Mouse (Mus musculus): ENCODE measurements at regions not wholly inside any gene's neighbourhood (a gene's known extent, or its start where the extent isn't known, plus 50 kb on each side); places are given as distances from the start of the nearest gene placed in this dataset.
A peak's percentile ranks its signal among the peaks of the same experiment; 100 is the strongest.

DNA sequence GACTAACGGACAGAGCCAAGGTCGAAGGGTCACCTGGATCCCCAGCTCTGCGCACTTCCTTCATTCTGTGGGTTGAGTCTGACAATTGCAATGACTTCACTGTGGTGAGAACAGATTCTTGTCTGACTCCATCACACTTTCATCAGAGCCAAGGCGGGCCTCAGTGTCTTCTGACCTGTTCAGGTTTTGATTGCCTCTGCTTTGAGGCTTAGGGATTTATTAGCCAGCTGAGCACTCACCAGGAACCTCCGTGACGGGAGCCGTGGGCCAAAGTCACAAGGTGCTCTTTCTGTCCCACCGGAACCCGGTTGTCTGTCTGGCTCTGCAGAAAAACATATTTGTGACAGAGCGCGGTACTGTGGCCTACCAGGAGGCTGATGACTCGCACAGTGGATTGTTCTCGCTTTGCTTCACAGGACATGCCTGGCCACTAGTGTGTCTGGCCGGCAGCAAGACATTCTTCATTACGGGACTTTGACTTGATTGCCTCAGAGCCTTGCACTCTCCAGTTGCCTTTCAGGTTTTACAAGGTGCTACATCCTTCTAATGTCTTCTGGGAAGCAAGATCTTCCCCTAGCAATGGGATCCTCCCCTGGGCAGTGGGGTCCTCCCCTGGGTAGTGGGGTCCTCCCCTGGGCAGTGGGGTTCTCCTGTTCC is 114.9 kb upstream of the Prickle1 start:
- no peak for TF ChIP-seq CTCF (IDR thresholded peaks at IDR 0.05; ENCODE audit: insufficient read depth, low read length)
- no peak for TF ChIP-seq POLR2A (IDR thresholded peaks at IDR 0.05; ENCODE audit: borderline replicate concordance, extremely low read depth, low read depth, low read length)
- WGBS = 85% methylated on average over 15 of the region's 15 CpGs
- no peak for DNase-seq
- Histone ChIP-seq H3K4me3 (replicated peaks; ENCODE audit: extremely low read depth, low read depth, low read length) (no peak overlapping the region), H3K4me1 (ENCODE audit: control insufficient read depth, insufficient read depth, low read length) (no peaks in the 10 kb centered on the region)

DNA sequence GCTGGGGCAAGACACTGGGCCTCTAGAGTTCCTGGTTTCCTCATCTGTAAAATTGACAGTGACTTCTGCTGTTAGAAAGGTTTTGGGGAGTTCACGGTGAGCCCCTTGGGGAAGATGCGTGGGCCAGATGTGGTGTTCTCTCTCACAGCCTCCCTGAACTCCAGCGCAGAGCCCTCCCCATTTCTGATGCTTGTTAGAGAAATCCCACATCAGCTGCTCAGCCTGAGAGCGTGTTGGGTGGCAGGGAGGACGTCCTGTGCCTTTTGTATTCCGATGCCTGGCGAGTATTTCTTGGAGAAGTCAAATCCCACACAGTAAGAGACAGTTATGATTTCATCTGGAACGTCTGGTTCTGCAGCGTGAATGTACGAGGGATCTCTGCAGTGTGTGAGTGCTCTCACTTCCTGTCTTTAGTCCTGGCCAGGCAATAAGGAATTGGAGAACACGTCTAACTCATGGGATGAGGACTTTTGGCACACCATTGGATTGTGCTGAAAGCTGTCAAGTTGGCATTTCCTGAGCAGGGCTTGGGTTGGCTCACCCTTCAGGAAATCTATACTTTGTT is 110.8 kb upstream of the Prickle1 start:
- DNase-seq = no peak
- WGBS = 59% methylated on average over 11 of the region's 11 CpGs
- Histone ChIP-seq H3K4me1 (ENCODE audit: control insufficient read depth, insufficient read depth, low read length) (no peaks in the 10 kb centered on the region), H3K4me3 (replicated peaks; ENCODE audit: extremely low read depth, low read depth, low read length) (no peak overlapping the region)
- no peak for TF ChIP-seq POLR2A (IDR thresholded peaks at IDR 0.05; ENCODE audit: borderline replicate concordance, extremely low read depth, low read depth, low read length)
- TF ChIP-seq CTCF (IDR thresholded peaks at IDR 0.05; ENCODE audit: insufficient read depth, low read length) = no peak

DNA sequence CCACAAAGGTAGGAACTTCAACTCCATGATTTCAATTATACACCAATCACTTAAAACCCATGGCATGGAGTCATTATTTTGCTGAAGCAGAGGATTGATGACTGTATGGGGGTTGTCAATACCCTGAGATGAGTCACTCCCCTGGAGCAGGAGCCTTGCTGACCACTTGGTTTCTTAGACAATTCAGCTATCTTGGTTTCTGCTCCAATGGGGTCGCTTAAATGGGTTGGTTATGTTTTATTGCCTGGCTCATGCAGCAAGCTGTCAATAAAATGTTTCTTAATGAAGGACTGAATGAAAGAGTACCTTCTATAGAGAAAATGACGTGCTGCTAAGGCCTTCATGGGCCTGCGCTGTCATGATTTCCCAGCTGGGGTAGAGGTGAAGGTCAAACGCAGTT is 110.0 kb upstream of the Prickle1 start:
- H3K4me1 ChIP-seq (ENCODE audit: control insufficient read depth, insufficient read depth, low read length) = no peaks in the 10 kb centered on the region
- TF ChIP-seq CTCF (IDR thresholded peaks at IDR 0.05; ENCODE audit: insufficient read depth, low read length) = no peak
- no peak for TF ChIP-seq POLR2A (IDR thresholded peaks at IDR 0.05; ENCODE audit: borderline replicate concordance, extremely low read depth, low read depth, low read length)
- no peak overlapping the region for H3K4me3 ChIP-seq (replicated peaks; ENCODE audit: extremely low read depth, low read depth, low read length)
- WGBS = 91% methylated on average over 4 of the region's 4 CpGs
- DNase-seq = no peak

DNA sequence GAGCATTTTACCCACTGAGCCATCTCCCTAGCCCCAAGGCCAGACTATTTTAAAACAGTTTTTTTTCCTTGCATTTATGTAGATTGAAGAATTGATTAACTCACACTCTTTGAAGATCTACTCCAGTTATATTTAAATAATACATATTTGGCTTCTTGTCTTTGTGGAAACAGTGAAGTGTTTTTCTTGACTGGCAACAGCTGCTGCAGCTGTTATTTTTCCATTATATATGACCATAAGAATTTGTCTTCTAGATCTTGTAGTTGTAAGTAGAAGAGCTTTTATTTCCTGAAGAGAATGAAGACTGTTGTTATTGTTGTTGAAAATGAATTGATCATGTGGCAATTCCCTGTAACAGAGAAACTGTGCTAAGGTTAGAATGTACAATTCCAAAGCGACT is 109.4 kb upstream of the Prickle1 start:
- no peaks in the 10 kb centered on the region for H3K4me1 ChIP-seq (ENCODE audit: control insufficient read depth, insufficient read depth, low read length)
- WGBS = 88% methylated on average over 1 of the region's 1 CpGs
- no peak for DNase-seq
- TF ChIP-seq CTCF (IDR thresholded peaks at IDR 0.05; ENCODE audit: insufficient read depth, low read length) = no peak
- TF ChIP-seq POLR2A (IDR thresholded peaks at IDR 0.05; ENCODE audit: borderline replicate concordance, extremely low read depth, low read depth, low read length) = no peak
- no peak overlapping the region for H3K4me3 ChIP-seq (replicated peaks; ENCODE audit: extremely low read depth, low read depth, low read length)

DNA sequence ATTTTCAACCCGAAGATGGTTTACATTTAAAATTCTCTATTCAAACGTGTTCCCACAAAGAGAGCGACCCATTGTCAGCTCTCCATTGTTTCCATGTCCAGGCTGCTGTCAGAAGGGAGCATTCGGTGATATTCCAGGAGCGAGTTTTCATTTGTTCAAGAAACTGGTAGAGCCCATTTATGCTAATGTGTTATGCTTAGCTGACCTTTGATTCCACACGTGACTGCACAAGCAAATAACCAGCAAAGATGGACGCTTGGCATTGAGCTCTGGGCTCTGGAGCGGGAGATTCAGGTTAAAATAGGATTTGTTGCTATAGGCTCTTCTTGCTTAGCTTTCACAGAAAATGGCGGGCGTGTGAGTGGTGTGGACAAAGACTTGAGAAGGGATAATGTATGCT is 105.3 kb upstream of the Prickle1 start:
- 87% methylated on average over 10 of the region's 10 CpGs for WGBS
- DNase-seq = no peak
- H3K4me1 ChIP-seq (ENCODE audit: control insufficient read depth, insufficient read depth, low read length) = peaks cover 4% of the 10 kb centered on the region
- TF ChIP-seq POLR2A (IDR thresholded peaks at IDR 0.05; ENCODE audit: borderline replicate concordance, extremely low read depth, low read depth, low read length) (no peak), CTCF (IDR thresholded peaks at IDR 0.05; ENCODE audit: insufficient read depth, low read length) (no peak)
- H3K4me3 ChIP-seq (replicated peaks; ENCODE audit: extremely low read depth, low read depth, low read length) = no peak overlapping the region

DNA sequence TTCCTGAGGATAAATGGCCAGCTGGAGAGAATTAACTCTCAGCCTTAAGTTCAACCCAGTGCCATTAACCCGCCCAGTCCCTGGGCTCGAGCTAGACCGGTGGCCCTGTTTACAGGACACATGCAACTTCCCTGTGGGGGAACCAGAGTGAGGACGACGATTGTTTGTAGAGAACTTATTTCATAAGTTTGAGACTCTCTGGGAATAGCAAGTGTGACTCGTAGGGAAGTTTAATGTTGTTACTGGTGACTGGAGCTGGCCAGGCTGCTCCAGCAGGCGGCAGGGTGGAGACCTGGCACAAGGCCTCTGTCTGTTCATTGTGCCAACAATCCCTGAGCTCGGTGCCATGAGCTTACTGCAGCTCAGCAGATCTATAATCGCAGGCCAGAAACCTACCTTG is 104.3 kb upstream of the Prickle1 start:
- no peak for DNase-seq
- peaks cover 4% of the 10 kb centered on the region for H3K4me1 ChIP-seq (ENCODE audit: control insufficient read depth, insufficient read depth, low read length)
- WGBS = 29% methylated on average over 9 of the region's 9 CpGs
- TF ChIP-seq POLR2A (IDR thresholded peaks at IDR 0.05; ENCODE audit: borderline replicate concordance, extremely low read depth, low read depth, low read length) (no peak), CTCF (IDR thresholded peaks at IDR 0.05; ENCODE audit: insufficient read depth, low read length) (0 out of 2 replicates have a peak, but pooled peaks have one; percentile 14)
- H3K4me3 ChIP-seq (replicated peaks; ENCODE audit: extremely low read depth, low read depth, low read length) = no peak overlapping the region

DNA sequence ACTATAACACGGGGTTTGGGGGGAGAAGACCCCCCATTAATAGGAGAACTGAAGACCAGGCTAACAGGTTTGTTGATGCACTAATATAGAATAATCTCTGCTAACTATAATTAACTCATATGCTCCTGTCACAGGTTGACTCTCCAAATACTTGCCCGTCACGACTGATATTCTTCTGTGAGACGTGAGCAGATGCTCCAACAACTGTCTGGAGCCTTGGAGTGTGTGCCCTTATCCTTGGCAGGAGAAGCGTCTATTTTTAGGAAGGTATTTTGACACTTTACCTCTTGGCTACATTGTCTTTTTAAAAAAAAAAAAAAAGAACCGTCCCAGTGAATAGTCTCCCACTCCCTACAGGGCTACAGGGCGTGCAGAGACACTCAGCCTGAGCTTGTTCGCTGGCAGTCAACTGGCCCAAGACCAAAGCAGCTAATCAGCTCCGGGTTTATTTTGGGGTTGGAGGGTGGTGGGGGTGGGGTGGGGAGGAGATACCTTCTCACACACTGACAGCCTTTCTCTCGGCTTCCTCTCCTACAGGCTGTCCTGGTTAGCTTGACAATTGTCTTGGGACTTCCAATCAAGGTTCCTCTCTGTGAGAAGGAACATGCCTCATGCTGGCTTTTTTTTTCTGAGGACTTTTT is 102.6 kb upstream of the Prickle1 start:
- no peak for DNase-seq
- TF ChIP-seq CTCF (IDR thresholded peaks at IDR 0.05; ENCODE audit: insufficient read depth, low read length) = no peak
- TF ChIP-seq POLR2A (IDR thresholded peaks at IDR 0.05; ENCODE audit: borderline replicate concordance, extremely low read depth, low read depth, low read length) = no peak
- no peak overlapping the region for H3K4me3 ChIP-seq (replicated peaks; ENCODE audit: extremely low read depth, low read depth, low read length)
- H3K4me1 ChIP-seq (ENCODE audit: control insufficient read depth, insufficient read depth, low read length) = peaks cover 4% of the 10 kb centered on the region
- 31% methylated on average over 10 of the region's 10 CpGs for WGBS

DNA sequence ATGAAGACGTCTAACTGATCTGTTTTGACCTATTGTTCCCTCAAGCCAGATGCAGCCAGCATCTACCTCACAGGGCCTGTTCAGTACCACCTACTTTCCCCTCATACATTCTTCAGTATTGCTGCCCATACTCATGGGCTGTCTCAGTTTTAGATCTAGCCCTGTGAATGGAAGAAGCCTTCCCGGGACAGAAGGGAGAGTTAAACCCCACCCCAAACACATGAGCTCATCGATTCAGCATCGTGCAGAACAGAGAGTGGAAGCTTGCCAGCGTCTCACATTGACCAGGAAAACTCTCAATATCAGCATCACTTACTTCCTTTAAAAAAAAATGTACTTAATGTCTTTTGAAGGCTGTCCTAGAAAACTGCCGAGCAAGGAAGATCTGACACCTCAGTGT is 95.0 kb upstream of the Prickle1 start:
- Histone ChIP-seq H3K4me1 (ENCODE audit: control insufficient read depth, insufficient read depth, low read length) (no peaks in the 10 kb centered on the region), H3K4me3 (replicated peaks; ENCODE audit: extremely low read depth, low read depth, low read length) (no peak overlapping the region)
- no peak for DNase-seq
- WGBS = 33% methylated on average over 6 of the region's 6 CpGs
- TF ChIP-seq POLR2A (IDR thresholded peaks at IDR 0.05; ENCODE audit: borderline replicate concordance, extremely low read depth, low read depth, low read length) = no peak
- no peak for TF ChIP-seq CTCF (IDR thresholded peaks at IDR 0.05; ENCODE audit: insufficient read depth, low read length)

DNA sequence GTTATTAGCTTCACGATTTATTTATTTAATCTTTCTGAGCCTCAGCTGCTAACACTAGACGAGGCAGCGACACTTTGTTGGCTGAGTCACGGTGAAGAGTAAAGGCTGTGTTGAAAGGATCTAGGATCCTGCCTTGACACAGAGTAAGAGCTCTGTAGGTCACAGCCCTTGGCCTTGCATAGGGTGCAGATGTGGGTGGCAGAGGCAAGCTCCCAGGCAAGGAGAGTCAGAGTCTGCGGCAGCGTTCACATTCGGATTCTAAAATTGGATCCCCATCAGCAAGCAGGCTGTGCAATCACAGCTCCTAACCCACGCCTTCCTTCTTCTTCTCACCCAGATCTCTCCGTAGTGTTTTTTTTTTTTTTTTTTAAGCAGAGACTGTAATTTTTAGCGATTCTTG is 94.3 kb upstream of the Prickle1 start:
- DNase-seq = no peak
- WGBS = 71% methylated on average over 10 of the region's 10 CpGs
- Histone ChIP-seq H3K4me3 (replicated peaks; ENCODE audit: extremely low read depth, low read depth, low read length) (no peak overlapping the region), H3K4me1 (ENCODE audit: control insufficient read depth, insufficient read depth, low read length) (no peaks in the 10 kb centered on the region)
- no peak for TF ChIP-seq POLR2A (IDR thresholded peaks at IDR 0.05; ENCODE audit: borderline replicate concordance, extremely low read depth, low read depth, low read length)
- no peak for TF ChIP-seq CTCF (IDR thresholded peaks at IDR 0.05; ENCODE audit: insufficient read depth, low read length)

DNA sequence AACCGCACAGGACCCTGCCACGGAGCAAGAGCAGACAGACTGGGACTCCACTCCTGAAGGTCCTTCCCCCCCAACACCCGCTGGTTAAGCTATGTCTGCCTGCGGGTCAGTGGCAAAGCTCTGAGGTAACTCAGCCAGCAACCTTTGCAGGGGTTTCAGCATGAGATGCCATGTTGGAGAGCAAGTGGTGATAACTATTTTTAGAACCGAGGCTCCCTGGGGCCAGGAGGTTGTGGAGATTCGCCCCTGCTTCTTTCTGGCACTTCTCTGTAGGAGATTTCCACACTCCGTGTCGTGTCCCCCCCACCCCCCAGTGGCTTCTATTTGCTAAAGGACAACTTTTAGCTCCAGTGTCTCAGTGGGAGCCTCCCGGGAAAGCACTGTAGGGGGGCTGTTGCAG is 90.7 kb upstream of the Prickle1 start:
- no peak for DNase-seq

More for the DNA sequence above, 90.7 kb upstream of the Prickle1 start:
- WGBS = 46% methylated on average over 9 of the region's 9 CpGs
- TF ChIP-seq POLR2A (IDR thresholded peaks at IDR 0.05; ENCODE audit: borderline replicate concordance, extremely low read depth, low read depth, low read length) (no peak), CTCF (IDR thresholded peaks at IDR 0.05; ENCODE audit: insufficient read depth, low read length) (no peak)
- no peak overlapping the region for H3K4me3 ChIP-seq (replicated peaks; ENCODE audit: extremely low read depth, low read depth, low read length)
- H3K4me1 ChIP-seq (ENCODE audit: control insufficient read depth, insufficient read depth, low read length) = no peaks in the 10 kb centered on the region

Measured in lung, adult 2 months (tissue).